Mouse (Mus musculus) hindbrain, embryonic 13.5 days (tissue): ENCODE measurements around the gene Gm20696. TPM values are rescaled to one million over a fixed set of nuclear protein-coding genes. Genes with fewer than 3 reads are reported as not detected.

Experiments used
- ATAC-seq: fragments of 200-750 bp; cut with Nextera tagmentation; 2 replicates; pipeline ENCODE4 v1.8.0; 2017; ENCODE audit warnings: moderate TSS enrichment; ENCODE audit not compliant: low FRiP score
- H3K27ac ChIP-seq: fragments of 300-500 bp; sonication (generic); 2 replicates; pipeline ENCODE4 v1.5.1; 2015; ENCODE audit warnings: inconsistent platforms, mild to moderate bottlenecking, moderate library complexity
- H3K27me3 ChIP-seq: fragments of 300-500 bp; sonication (generic); 2 replicates; pipeline ENCODE4 v1.6.1; 2015; ENCODE audit warnings: mild to moderate bottlenecking, inconsistent platforms
- H3K36me3 ChIP-seq: fragments of 300-500 bp; sonication (generic); 2 replicates; pipeline ENCODE4 v1.6.1; 2015; ENCODE audit warnings: mild to moderate bottlenecking, inconsistent platforms
- H3K4me1 ChIP-seq: fragments of 300-500 bp; sonication (generic); replicated peaks from 2 replicates; pipeline ENCODE4 v1.6.1; 2015; ENCODE audit warnings: inconsistent platforms
- H3K4me2 ChIP-seq: fragments of 300-500 bp; sonication (generic); 2 replicates; pipeline ENCODE4 v1.6.1; 2015; ENCODE audit warnings: inconsistent platforms, mild to moderate bottlenecking, moderate library complexity
- H3K4me3 ChIP-seq: fragments of 300-500 bp; sonication (generic); 2 replicates; pipeline ENCODE4 v1.5.1; 2015; ENCODE audit warnings: mild to moderate bottlenecking, inconsistent platforms
- H3K9ac ChIP-seq: fragments of 300-500 bp; sonication (generic); 2 replicates; pipeline ENCODE4 v1.6.1; 2015; ENCODE audit warnings: mild to moderate bottlenecking, inconsistent platforms
- H3K9me3 ChIP-seq: fragments of 300-500 bp; sonication (generic); 2 replicates; pipeline ENCODE4 v1.6.1; 2016; ENCODE audit warnings: inconsistent platforms
- WGBS: fragments of 180-500 bp; shearing (Covaris S2); methylation state at CpG from one replicate; pipeline ENCODE4 v1.1.7; 2015; 5-methylcytosine and 5-hydroxymethylcytosine counted together
- polyA plus RNA-seq: library from polyadenylated mRNA; unstranded; fragments of >200 nt; fragmentation: Nextera tagmentation; extraction: Ambion mirVana; gene quantifications from 2 replicates; pipeline ENCODE4 v1.2.1, GENCODE M21; 2015

Gene Gm20696
- polyA plus RNA-seq, 1 experiment from 2014 or later: 2.7 TPM

GRCm38 (mm10) chr6:99333127-99333526 lies 333.5 kb downstream of the Gm20696 start:
- no peak overlapping the region for H3K4me2 ChIP-seq
- H3K9ac ChIP-seq: no peak overlapping the region
- no peaks in the 10 kb centered on the region for H3K36me3 ChIP-seq
- H3K9me3 ChIP-seq: no peaks in the 10 kb centered on the region
- no peaks in the 10 kb centered on the region for H3K27me3 ChIP-seq
- ATAC-seq: no peak
- 0 out of 2 replicates have a peak, but pooled peaks cover 6% of the 10 kb centered on the region for H3K4me1 ChIP-seq
- WGBS: 87% methylated on average over 5 of the region's 5 CpGs
- no peak overlapping the region for H3K4me3 ChIP-seq
- H3K27ac ChIP-seq: no peak overlapping the region

GRCm38 (mm10) chr6:99330169-99330568 lies 336.4 kb downstream of the Gm20696 start:
- H3K27ac ChIP-seq: no peak overlapping the region
- H3K9ac ChIP-seq: no peak overlapping the region
- 0 out of 2 replicates have a peak, but pooled peaks cover 4% of the 10 kb centered on the region for H3K4me1 ChIP-seq
- no peaks in the 10 kb centered on the region for H3K36me3 ChIP-seq
- H3K4me2 ChIP-seq: no peak overlapping the region
- no peaks in the 10 kb centered on the region for H3K9me3 ChIP-seq
- no peak for ATAC-seq
- WGBS: 87% methylated on average over 4 of the region's 4 CpGs
- H3K4me3 ChIP-seq: no peak overlapping the region
- H3K27me3 ChIP-seq: no peaks in the 10 kb centered on the region

- no peak overlapping the region for H3K4me3 ChIP-seq
- H3K27ac ChIP-seq: no peak overlapping the region
- no peaks in the 10 kb centered on the region for H3K36me3 ChIP-seq
- H3K4me1 ChIP-seq: 0 out of 2 replicates have a peak, but pooled peaks cover 4% of the 10 kb centered on the region
- 83% methylated on average over 2 of the region's 2 CpGs for WGBS
- H3K9ac ChIP-seq: no peak overlapping the region
- no peaks in the 10 kb centered on the region for H3K27me3 ChIP-seq
- H3K4me2 ChIP-seq: no peak overlapping the region
- no peaks in the 10 kb centered on the region for H3K9me3 ChIP-seq
- no peak for ATAC-seq
Observed at GRCm38 (mm10) chr6:99328634-99329033, 338.0 kb downstream of the Gm20696 start.

GRCm38 (mm10) chr6:99328146-99328545 lies 338.5 kb downstream of the Gm20696 start:
- no peak overlapping the region for H3K4me2 ChIP-seq
- no peak for ATAC-seq
- no peaks in the 10 kb centered on the region for H3K27me3 ChIP-seq
- H3K4me3 ChIP-seq: no peak overlapping the region
- H3K9ac ChIP-seq: no peak overlapping the region
- 91% methylated on average over 6 of the region's 6 CpGs for WGBS
- no peaks in the 10 kb centered on the region for H3K36me3 ChIP-seq
- no peaks in the 10 kb centered on the region for H3K9me3 ChIP-seq
- no peak overlapping the region for H3K27ac ChIP-seq
- H3K4me1 ChIP-seq: 0 out of 2 replicates have a peak, but pooled peaks cover 4% of the 10 kb centered on the region

- Histone ChIP-seq H3K9ac (no peak overlapping the region), H3K4me2 (no peak overlapping the region), H3K4me1 (0 out of 2 replicates have a peak, but pooled peaks cover 4% of the 10 kb centered on the region), H3K27me3 (no peaks in the 10 kb centered on the region), H3K9me3 (no peaks in the 10 kb centered on the region), H3K27ac (no peak overlapping the region), H3K36me3 (no peaks in the 10 kb centered on the region), H3K4me3 (no peak overlapping the region)
- WGBS: 84% methylated on average over 11 of the region's 11 CpGs
- no peak for ATAC-seq
Observed at GRCm38 (mm10) chr6:99327721-99328120, 338.9 kb downstream of the Gm20696 start.

- no peaks in the 10 kb centered on the region for H3K9me3 ChIP-seq
Observed at GRCm38 (mm10) chr6:99325881-99326280, 340.7 kb downstream of the Gm20696 start.

GRCm38 (mm10) chr6:99325461-99325860 lies 341.1 kb downstream of the Gm20696 start:
- Histone ChIP-seq H3K9ac (no peak overlapping the region), H3K9me3 (no peaks in the 10 kb centered on the region), H3K27me3 (no peaks in the 10 kb centered on the region), H3K4me3 (no peak overlapping the region), H3K4me2 (no peak overlapping the region), H3K4me1 (peaks cover 8% of the 10 kb centered on the region), H3K27ac (no peak overlapping the region), H3K36me3 (no peaks in the 10 kb centered on the region)
- no peak for ATAC-seq
- 91% methylated on average over 5 of the region's 5 CpGs for WGBS

More at GRCm38 (mm10) chr6:99325881-99326280, 340.7 kb downstream of the Gm20696 start:
- H3K27ac ChIP-seq: no peak overlapping the region
- no peak for ATAC-seq
- WGBS: 97% methylated on average over 2 of the region's 2 CpGs
- no peaks in the 10 kb centered on the region for H3K36me3 ChIP-seq
- no peak overlapping the region for H3K9ac ChIP-seq
- no peaks in the 10 kb centered on the region for H3K27me3 ChIP-seq
- 0 out of 2 replicates have a peak, but pooled peaks cover 4% of the 10 kb centered on the region for H3K4me1 ChIP-seq
- no peak overlapping the region for H3K4me3 ChIP-seq
- H3K4me2 ChIP-seq: no peak overlapping the region

- H3K4me1 ChIP-seq: peaks cover 15% of the 10 kb centered on the region
- no peak overlapping the region for H3K4me3 ChIP-seq
- H3K9me3 ChIP-seq: no peaks in the 10 kb centered on the region
- H3K36me3 ChIP-seq: no peaks in the 10 kb centered on the region
- no peak overlapping the region for H3K27ac ChIP-seq
- 81% methylated on average over 8 of the region's 8 CpGs for WGBS
- no peak for ATAC-seq
- no peak overlapping the region for H3K4me2 ChIP-seq
- H3K27me3 ChIP-seq: no peaks in the 10 kb centered on the region
- no peak overlapping the region for H3K9ac ChIP-seq
Observed at GRCm38 (mm10) chr6:99322132-99322904, 344.3 kb downstream of the Gm20696 start.

- no peaks in the 10 kb centered on the region for H3K27me3 ChIP-seq
- ATAC-seq: no peak
- H3K4me2 ChIP-seq: no peak overlapping the region
- no peaks in the 10 kb centered on the region for H3K9me3 ChIP-seq
- peaks cover 15% of the 10 kb centered on the region for H3K4me1 ChIP-seq
- H3K4me3 ChIP-seq: no peak overlapping the region
- H3K9ac ChIP-seq: no peak overlapping the region
- 56% methylated on average over 8 of the region's 8 CpGs for WGBS
- no peak overlapping the region for H3K27ac ChIP-seq
- H3K36me3 ChIP-seq: no peaks in the 10 kb centered on the region
Observed at GRCm38 (mm10) chr6:99320444-99320843, 346.2 kb downstream of the Gm20696 start.

- H3K4me1 ChIP-seq: peaks cover 15% of the 10 kb centered on the region
- no peaks in the 10 kb centered on the region for H3K27me3 ChIP-seq
- 51% methylated on average over 19 of the region's 19 CpGs for WGBS
- no peak overlapping the region for H3K27ac ChIP-seq
- no peak overlapping the region for H3K4me2 ChIP-seq
- H3K9me3 ChIP-seq: no peaks in the 10 kb centered on the region
- no peak overlapping the region for H3K9ac ChIP-seq
- ATAC-seq: no peak
- no peak overlapping the region for H3K4me3 ChIP-seq
- H3K36me3 ChIP-seq: no peaks in the 10 kb centered on the region
Observed at GRCm38 (mm10) chr6:99319415-99320405, 346.9 kb downstream of the Gm20696 start.

- H3K9ac ChIP-seq: no peak overlapping the region
- no peaks in the 10 kb centered on the region for H3K9me3 ChIP-seq
- H3K4me3 ChIP-seq: no peak overlapping the region
- no peak overlapping the region for H3K27ac ChIP-seq
- no peaks in the 10 kb centered on the region for H3K36me3 ChIP-seq
- 59% methylated on average over 3 of the region's 3 CpGs for WGBS
- H3K4me1 ChIP-seq: peaks cover 12% of the 10 kb centered on the region
- no peaks in the 10 kb centered on the region for H3K27me3 ChIP-seq
- H3K4me2 ChIP-seq: no peak overlapping the region
- no peak for ATAC-seq
Observed at GRCm38 (mm10) chr6:99314746-99315145, 351.9 kb downstream of the Gm20696 start.

- Histone ChIP-seq H3K36me3 (no peaks in the 10 kb centered on the region), H3K27ac (no peak overlapping the region), H3K4me2 (no peak overlapping the region), H3K27me3 (no peaks in the 10 kb centered on the region), H3K4me1 (peaks cover 8% of the 10 kb centered on the region), H3K4me3 (no peak overlapping the region), H3K9me3 (no peaks in the 10 kb centered on the region), H3K9ac (no peak overlapping the region)
- WGBS: 41% methylated on average over 12 of the region's 12 CpGs
- ATAC-seq: no peak
Observed at GRCm38 (mm10) chr6:99310529-99310928, 356.1 kb downstream of the Gm20696 start.
